In the genomic region with DNA sequence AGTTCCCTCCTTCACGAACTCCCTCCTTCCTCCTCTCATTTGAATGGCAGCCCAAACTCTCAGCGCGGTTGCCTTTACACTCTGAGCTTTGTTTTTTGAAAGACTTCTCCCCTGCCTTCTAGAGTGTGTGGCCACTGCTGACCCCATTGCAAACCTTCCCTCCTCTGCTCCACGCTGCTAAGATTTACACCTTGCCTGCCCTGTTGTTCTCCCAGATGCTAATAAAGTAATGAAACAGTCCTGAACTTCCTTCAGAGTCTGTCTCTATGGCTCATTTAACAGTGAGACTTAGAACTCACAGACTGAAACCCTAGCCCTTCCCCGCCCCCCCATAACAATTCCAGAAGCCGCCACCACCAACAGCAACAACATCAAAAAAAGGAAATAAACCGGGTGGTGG, we compare ENCODE assay signal across 19 mouse cellular contexts. TPM values are rescaled to one million over a fixed set of nuclear protein-coding genes. Genes with fewer than 3 reads are reported as not detected.
"Had no signal": no experiment of that assay in that cellular context is flagged by ENCODE, and none has a peak within 500 bp of the region (broad histone marks: within the 10 kb centered on the region; RNA-seq: fewer than 3 reads in every experiment).

No protein-coding gene starts in this region.

- H3K36me3 ChIP-seq: midbrain, embryonic 13.5 days had no signal

- H3K9me3 ChIP-seq: midbrain, embryonic 13.5 days had no signal

- H3K27me3 ChIP-seq: midbrain, embryonic 13.5 days had no signal

- DNase-seq: kidney, adult 8-10 months; kidney, postnatal 36 days; layer of hippocampus, postnatal 36 days; lung, embryonic 14.5 days; right cerebral cortex, postnatal 4 days; thymus, adult 18-20 months; thymus, postnatal 36 days had no signal

- H3K9ac ChIP-seq: liver, embryonic 14.5 days; lung, embryonic 14.5 days; midbrain, embryonic 13.5 days had no signal

- ATAC-seq: hindbrain, postnatal 0 days; inflammation-experienced regulatory T-cells, adult 6 months; intestine, embryonic 16.5 days; lung, postnatal 0 days; midbrain, embryonic 13.5 days had no signal

- H3K4me3 ChIP-seq: left cerebral cortex, adult 2 months; midbrain, embryonic 13.5 days had no signal

- H3K4me2 ChIP-seq: lung, embryonic 14.5 days; midbrain, embryonic 13.5 days had no signal

- H3K27ac ChIP-seq: hindbrain, postnatal 0 days; left cerebral cortex, adult 2 months; macrophage; midbrain, embryonic 13.5 days; stomach, postnatal 0 days had no signal

RNA-seq across cellular contexts. Expression of a gene that starts 26.5 kb away (rescaled TPM):
- polyA plus RNA-seq: macrophage had no signal

RNA-seq across cellular contexts. Expression of a gene that starts 46.6 kb away (rescaled TPM):
- polyA plus RNA-seq: inflammation-experienced regulatory T-cells, adult 6 months; lung, embryonic 14.5 days; lung, postnatal 0 days; macrophage; midbrain, postnatal 0 days; stomach, embryonic 14.5 days; stomach, postnatal 0 days; urinary bladder, adult 2 months had no signal
